23 mouse cellular contexts compared by ENCODE assay signal in genomic region chr5:102171808-102172207, GRCm38 (mm10).
DNase-seq lines count a peak whose midpoint lies in the region; ATAC-seq and TF ChIP-seq lines count a peak whose summit lies in the region.
"Had no signal": no experiment of that assay in that cellular context is flagged by ENCODE, and none has a peak within 500 bp of the region (broad histone marks: within the 10 kb centered on the region; RNA-seq: fewer than 3 reads in every experiment).

No protein-coding gene starts in this region.

- H3K4me2 ChIP-seq in forebrain, embryonic 13.5 days = no peak overlapping the region
- H3K4me2 ChIP-seq in forebrain, embryonic 12.5 days = no peak overlapping the region
- H3K4me2 ChIP-seq in forebrain, postnatal 0 days (ENCODE audit: low read depth) = no peak overlapping the region
- no peak overlapping the region for H3K4me2 ChIP-seq in neural tube, embryonic 15.5 days
- H3K4me2 ChIP-seq: kidney, embryonic 15.5 days; limb, embryonic 13.5 days; liver, embryonic 12.5 days had no signal

- H3K4me1 ChIP-seq in forebrain, embryonic 13.5 days = no peaks in the 10 kb centered on the region
- peaks cover 2% of the 10 kb centered on the region; the same call in 1 of the 2 replicates for H3K4me1 ChIP-seq in forebrain, embryonic 12.5 days
- H3K4me1 ChIP-seq in forebrain, postnatal 0 days (ENCODE audit: insufficient read depth) = no peaks in the 10 kb centered on the region
- H3K4me1 ChIP-seq in neural tube, embryonic 15.5 days = 0 out of 2 replicates have a peak, but pooled peaks cover 3% of the 10 kb centered on the region
- H3K4me1 ChIP-seq: kidney, embryonic 15.5 days; liver, embryonic 12.5 days had no signal

- no peaks in the 10 kb centered on the region for H3K9me3 ChIP-seq in forebrain, embryonic 13.5 days (replicated peaks)
- H3K9me3 ChIP-seq in forebrain, embryonic 12.5 days = no peaks in the 10 kb centered on the region
- H3K9me3 ChIP-seq in forebrain, postnatal 0 days (ENCODE audit: low read length) = no peaks in the 10 kb centered on the region
- no peaks in the 10 kb centered on the region for H3K9me3 ChIP-seq in neural tube, embryonic 15.5 days (replicated peaks)
- H3K9me3 ChIP-seq: heart, embryonic 10.5 days; kidney, embryonic 15.5 days; limb, embryonic 13.5 days; liver, embryonic 12.5 days; midbrain, embryonic 10.5 days had no signal

- H3K9ac ChIP-seq in forebrain, embryonic 13.5 days = no peak overlapping the region
- no peak overlapping the region for H3K9ac ChIP-seq in forebrain, embryonic 12.5 days
- no peak overlapping the region for H3K9ac ChIP-seq in forebrain, postnatal 0 days
- H3K9ac ChIP-seq in neural tube, embryonic 15.5 days (replicated peaks) = no peak overlapping the region
- H3K9ac ChIP-seq: kidney, embryonic 15.5 days; limb, embryonic 13.5 days; liver, embryonic 12.5 days had no signal

- no peak for TF ChIP-seq CTCF in forebrain, postnatal 0 days (IDR thresholded peaks at IDR 0.05; ENCODE audit: low read depth)

- H3K4me3 ChIP-seq in forebrain, embryonic 13.5 days = no peak overlapping the region
- no peak overlapping the region for H3K4me3 ChIP-seq in forebrain, embryonic 12.5 days (replicated peaks)
- no peak overlapping the region for H3K4me3 ChIP-seq in forebrain, postnatal 0 days (ENCODE audit: low read depth, low read length)
- no peak overlapping the region for H3K4me3 ChIP-seq in neural tube, embryonic 15.5 days (replicated peaks)
- H3K4me3 ChIP-seq: heart, embryonic 10.5 days; kidney, embryonic 15.5 days; limb, embryonic 13.5 days; liver, embryonic 12.5 days; midbrain, embryonic 10.5 days had no signal

- DNase-seq in layer of hippocampus, adult 18-20 months (ENCODE audit: low spot score in 2 of 2) = peak; percentile 25 to 67
- DNase-seq in layer of hippocampus, postnatal 10 days (ENCODE audit: low spot score in 2 of 2) = no peak
- peak; percentile 44 for DNase-seq in forebrain, postnatal 0 days
- no peak for DNase-seq in adrenal gland, adult (ENCODE audit: inconsistent age in 2 of 2, low spot score in 1 of 2)
- no peak for DNase-seq in ovary, adult 18-20 months (ENCODE audit: low spot score)
- DNase-seq: adrenal gland, postnatal 14 days; cerebellum, postnatal 10 days; heart, postnatal 4 days; kidney, postnatal 36 days; lung, adult 18-20 months; lung, postnatal 10 days; right cerebral cortex, postnatal 14 days; spleen, adult 18-20 months; thymus, postnatal 14 days had no signal

- no peak overlapping the region for H3K27ac ChIP-seq in forebrain, embryonic 13.5 days
- no peak overlapping the region for H3K27ac ChIP-seq in forebrain, embryonic 12.5 days
- no peak overlapping the region for H3K27ac ChIP-seq in forebrain, postnatal 0 days (ENCODE audit: low read depth, low read length)
- no peak overlapping the region for H3K27ac ChIP-seq in neural tube, embryonic 15.5 days (replicated peaks)
- H3K27ac ChIP-seq: heart, embryonic 10.5 days; kidney, embryonic 15.5 days; limb, embryonic 13.5 days; liver, embryonic 12.5 days; midbrain, embryonic 10.5 days had no signal

- WGBS in forebrain, embryonic 13.5 days = 73% methylated on average over 2 of the region's 3 CpGs
- WGBS in forebrain, embryonic 12.5 days = 76% methylated on average over 2 of the region's 3 CpGs
- 38% methylated on average over 2 of the region's 3 CpGs for WGBS in forebrain, postnatal 0 days
- WGBS in neural tube, embryonic 15.5 days = 47% methylated on average over 2 of the region's 3 CpGs

- no peaks in the 10 kb centered on the region for H3K36me3 ChIP-seq in forebrain, embryonic 13.5 days (ENCODE audit: poor library complexity, severe bottlenecking)
- no peaks in the 10 kb centered on the region for H3K36me3 ChIP-seq in forebrain, embryonic 12.5 days (replicated peaks)
- no peaks in the 10 kb centered on the region for H3K36me3 ChIP-seq in forebrain, postnatal 0 days (ENCODE audit: insufficient read depth)
- H3K36me3 ChIP-seq in neural tube, embryonic 15.5 days = no peaks in the 10 kb centered on the region
- H3K36me3 ChIP-seq: heart, embryonic 10.5 days; kidney, embryonic 15.5 days; limb, embryonic 13.5 days; liver, embryonic 12.5 days; midbrain, embryonic 10.5 days had no signal

- no peaks in the 10 kb centered on the region for H3K27me3 ChIP-seq in forebrain, embryonic 13.5 days
- no peaks in the 10 kb centered on the region for H3K27me3 ChIP-seq in forebrain, embryonic 12.5 days
- H3K27me3 ChIP-seq in forebrain, postnatal 0 days (ENCODE audit: insufficient read depth, low read length) = no peaks in the 10 kb centered on the region
- H3K27me3 ChIP-seq in neural tube, embryonic 15.5 days (replicated peaks) = no peaks in the 10 kb centered on the region
- H3K27me3 ChIP-seq: kidney, embryonic 15.5 days; limb, embryonic 13.5 days; liver, embryonic 12.5 days had no signal

- peak; percentile 92 for ATAC-seq in forebrain, embryonic 13.5 days
- no peak for ATAC-seq in forebrain, embryonic 12.5 days (ENCODE audit: low FRiP score)
- ATAC-seq in forebrain, postnatal 0 days = peak; percentile 53; the same call in 1 of the 2 replicates
- ATAC-seq in neural tube, embryonic 15.5 days (ENCODE audit: low FRiP score) = peak; percentile 47; the same call in 1 of the 2 replicates
- ATAC-seq: intestine, postnatal 0 days; liver, embryonic 12.5 days had no signal

Comparison
In these comparisons a context has a peak if more than half of its experiments do, and no peak if none do; other contexts are left out.
1. DNase-seq: peak in layer of hippocampus, adult 18-20 months (2 of 2) and forebrain, postnatal 0 days (single experiment); none in layer of hippocampus, postnatal 10 days (0 of 2), adrenal gland, adult (0 of 2) and ovary, adult 18-20 months (single experiment).